Mouse (Mus musculus) midbrain, postnatal 0 days (tissue): Measurements from ENCODE around the gene Hectd3. TPM values are rescaled to one million over a fixed set of nuclear protein-coding genes. Genes with fewer than 3 reads are reported as not detected.

Source experiments
- ATAC-seq: fragments of 200-750 bp; cut with Nextera tagmentation; 2 replicates; pipeline ENCODE4 v1.8.0; 2017; ENCODE audit warnings: moderate number of reproducible peaks, mild to moderate bottlenecking, moderate TSS enrichment, moderate library complexity; ENCODE audit not compliant: low FRiP score
- DNase-seq: peaks from one replicate; pipeline ENCODE4 v3.0.0-alpha.2; 2015; ENCODE audit warnings: low spot score
- H3K27ac ChIP-seq: fragments of 300-500 bp; sonication (generic); 2 replicates; pipeline ENCODE4 v1.5.1; 2014; ENCODE audit warnings: low read depth, mild to moderate bottlenecking, low read length, mixed read lengths
- H3K27me3 ChIP-seq: fragments of 300-500 bp; sonication (generic); 2 replicates; pipeline ENCODE4 v1.6.1; 2014; ENCODE audit warnings: low read length, control low read depth, mixed read lengths; ENCODE audit not compliant: insufficient read depth
- H3K36me3 ChIP-seq: fragments of 300-500 bp; sonication (generic); 2 replicates; pipeline ENCODE4 v1.6.1; 2014; ENCODE audit warnings: low read length, control low read depth, mixed read lengths; ENCODE audit not compliant: insufficient read depth
- H3K4me1 ChIP-seq: fragments of 300-500 bp; sonication (generic); 2 replicates; pipeline ENCODE4 v1.6.1; 2014; ENCODE audit warnings: mild to moderate bottlenecking, control low read depth, antibody characterized with exemption, low read length, mixed read lengths; ENCODE audit not compliant: insufficient read depth
- H3K4me2 ChIP-seq: fragments of 300-500 bp; sonication (generic); 2 replicates; pipeline ENCODE4 v1.6.1; 2014; ENCODE audit warnings: low read depth, mild to moderate bottlenecking, low read length, mixed read lengths; ENCODE audit not compliant: poor library complexity, severe bottlenecking
- H3K4me3 ChIP-seq: fragments of 300-500 bp; sonication (generic); 2 replicates; pipeline ENCODE4 v1.5.1; 2014; ENCODE audit warnings: low read depth, mild to moderate bottlenecking, low read length, moderate library complexity
- H3K9ac ChIP-seq: fragments of 300-500 bp; sonication (generic); replicated peaks from 2 replicates; pipeline ENCODE4 v1.6.1; 2014; ENCODE audit warnings: mild to moderate bottlenecking, low read length, moderate library complexity, mixed read lengths; ENCODE audit not compliant: poor library complexity, severe bottlenecking
- H3K9me3 ChIP-seq: fragments of 300-500 bp; sonication (generic); 2 replicates; pipeline ENCODE4 v1.6.1; 2016; ENCODE audit warnings: low read length, control low read depth
- CTCF ChIP-seq: IDR thresholded peaks from 2 replicates; pipeline ENCODE4 v1.5.1; 2016; ENCODE audit warnings: antibody characterized with exemption, mild to moderate bottlenecking
- WGBS: fragments of 180-500 bp; shearing (Covaris S2); extraction: QIAGEN DNeasy Blood & Tissue Kit; methylation state at CpG from one replicate; pipeline ENCODE4 v1.1.7; 2014; 5-methylcytosine and 5-hydroxymethylcytosine counted together
- polyA plus RNA-seq: library from polyadenylated mRNA; unstranded; fragments of >200 nt; fragmentation: Nextera tagmentation; extraction: Ambion mirVana; gene quantifications from 2 replicates; pipeline ENCODE4 v1.2.1, GENCODE M21; 2015
- total RNA-seq: library from RNA; depleted of rRNA; stranded (reverse); fragments of >200 nt; gene quantifications from 2 replicates; pipeline ENCODE4 v1.2.3, GENCODE M21; 2014

The Hectd3 gene
- total and polyA plus RNA-seq, 2 experiments from 2014 or later = 20.2 to 45.5 TPM

DNA sequence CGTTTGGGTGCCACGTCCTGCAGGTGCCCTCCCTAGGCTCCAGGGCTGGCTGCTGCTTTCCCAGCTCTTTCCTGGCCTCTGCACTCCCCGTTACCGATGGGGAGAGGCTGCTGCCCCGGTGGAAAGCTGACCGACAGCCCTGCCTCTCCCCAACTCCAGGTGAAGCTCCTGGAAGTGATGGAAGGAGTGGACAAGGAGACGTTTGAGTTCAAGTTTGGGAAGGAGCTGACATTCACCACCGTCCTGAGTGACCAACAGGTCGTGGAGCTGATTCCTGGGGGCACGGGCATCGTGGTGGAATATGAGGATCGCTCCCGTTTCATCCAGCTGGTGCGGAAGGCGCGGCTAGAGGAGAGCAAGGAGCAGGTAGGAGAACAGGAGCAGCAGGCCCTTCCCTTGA, 6.8 kb downstream of the Hectd3 start:
- Histone ChIP-seq H3K9me3 (no peaks in the 10 kb centered on the region), H3K9ac (no peak overlapping the region), H3K4me1 (no peaks in the 10 kb centered on the region), H3K27ac (no peak overlapping the region), H3K4me3 (no peak overlapping the region), H3K27me3 (no peaks in the 10 kb centered on the region), H3K4me2 (no peak overlapping the region), H3K36me3 (peaks cover 62% of the 10 kb centered on the region)
- 91% methylated on average over 16 of the region's 16 CpGs for WGBS
- no peak for TF ChIP-seq CTCF
- DNase-seq = no peak
- ATAC-seq = no peak

DNA sequence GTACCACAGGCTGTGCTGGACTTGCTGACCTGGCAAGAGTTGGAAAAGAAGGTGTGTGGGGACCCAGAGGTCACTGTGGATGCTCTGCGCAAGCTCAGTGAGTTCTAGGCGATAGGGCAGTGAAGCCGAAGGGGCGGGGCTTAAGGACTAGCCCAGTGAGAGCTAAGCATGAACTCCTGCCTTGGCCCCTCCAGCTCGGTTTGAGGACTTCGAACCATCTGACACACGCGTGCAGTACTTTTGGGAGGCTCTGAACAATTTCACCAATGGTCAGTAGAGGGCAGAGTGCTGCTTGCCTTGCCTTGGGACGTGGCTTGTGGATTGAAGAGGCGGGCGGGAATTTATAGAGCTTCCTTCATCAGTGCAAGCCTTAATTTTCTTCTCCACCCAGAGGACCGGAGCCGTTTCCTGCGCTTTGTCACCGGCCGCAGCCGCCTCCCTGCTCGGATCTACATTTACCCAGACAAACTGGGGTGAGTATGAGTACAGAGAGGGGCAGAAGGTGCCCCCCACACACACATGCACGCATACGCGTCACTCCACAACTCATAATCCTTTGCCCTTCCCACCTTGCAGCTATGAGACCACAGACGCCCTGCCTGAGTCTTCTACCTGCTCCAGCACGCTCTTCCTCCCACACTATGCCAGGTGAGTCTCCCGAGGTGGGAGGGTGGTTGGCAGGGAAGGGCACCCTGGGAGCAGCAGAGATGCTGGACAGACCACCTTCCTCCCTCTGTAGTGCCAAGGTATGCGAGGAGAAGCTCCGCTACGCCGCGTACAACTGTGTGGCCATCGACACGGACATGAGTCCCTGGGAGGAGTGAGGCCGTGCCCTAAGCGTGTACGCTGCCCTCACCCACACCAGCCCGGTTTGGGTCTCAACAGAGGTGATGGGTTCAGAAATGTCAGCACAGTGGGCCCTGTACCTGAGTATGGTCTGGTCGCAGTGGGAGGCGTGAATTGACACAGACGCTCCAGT, 7.7 kb downstream of the Hectd3 start:
- TF ChIP-seq CTCF = peak; percentile 80

GRCm38 (mm10) chr4:117004649-117005048, 9.5 kb downstream of the Hectd3 start:
- H3K27ac ChIP-seq = no peak overlapping the region
- no peak overlapping the region for H3K4me3 ChIP-seq
- no peaks in the 10 kb centered on the region for H3K27me3 ChIP-seq
- DNase-seq (no peak), ATAC-seq (no peak)
- peaks cover 49% of the 10 kb centered on the region for H3K36me3 ChIP-seq
- H3K9ac ChIP-seq = no peak overlapping the region
- H3K4me1 ChIP-seq = no peaks in the 10 kb centered on the region
- no peaks in the 10 kb centered on the region for H3K9me3 ChIP-seq
- no peak overlapping the region for H3K4me2 ChIP-seq
- 87% methylated on average over 4 of the region's 4 CpGs for WGBS
- no peak for TF ChIP-seq CTCF

More for the DNA sequence above, 7.7 kb downstream of the Hectd3 start:
- Histone ChIP-seq H3K4me3 (no peak overlapping the region), H3K9ac (no peak overlapping the region), H3K4me2 (no peak overlapping the region), H3K9me3 (no peaks in the 10 kb centered on the region), H3K4me1 (no peaks in the 10 kb centered on the region), H3K36me3 (peaks cover 62% of the 10 kb centered on the region), H3K27ac (no peak overlapping the region), H3K27me3 (no peaks in the 10 kb centered on the region)
- ATAC-seq = no peak; the same call in 1 of the 2 replicates
- DNase-seq = peak; percentile 84
- WGBS = 58% methylated on average over 38 of the region's 38 CpGs

- Histone ChIP-seq H3K27ac (no peak overlapping the region), H3K4me2 (no peak overlapping the region), H3K27me3 (no peaks in the 10 kb centered on the region), H3K9ac (no peak overlapping the region), H3K9me3 (no peaks in the 10 kb centered on the region), H3K4me1 (no peaks in the 10 kb centered on the region), H3K36me3 (peaks cover 38% of the 10 kb centered on the region), H3K4me3 (no peak overlapping the region)
- TF ChIP-seq CTCF = 0 out of 2 replicates have a peak, but pooled peaks have one; percentile 5
- 74% methylated on average over 7 of the region's 7 CpGs for WGBS
- no peak for DNase-seq
- ATAC-seq = no peak
Observed at GRCm38 (mm10) chr4:117005611-117006400, 10.7 kb downstream of the Hectd3 start.

DNA sequence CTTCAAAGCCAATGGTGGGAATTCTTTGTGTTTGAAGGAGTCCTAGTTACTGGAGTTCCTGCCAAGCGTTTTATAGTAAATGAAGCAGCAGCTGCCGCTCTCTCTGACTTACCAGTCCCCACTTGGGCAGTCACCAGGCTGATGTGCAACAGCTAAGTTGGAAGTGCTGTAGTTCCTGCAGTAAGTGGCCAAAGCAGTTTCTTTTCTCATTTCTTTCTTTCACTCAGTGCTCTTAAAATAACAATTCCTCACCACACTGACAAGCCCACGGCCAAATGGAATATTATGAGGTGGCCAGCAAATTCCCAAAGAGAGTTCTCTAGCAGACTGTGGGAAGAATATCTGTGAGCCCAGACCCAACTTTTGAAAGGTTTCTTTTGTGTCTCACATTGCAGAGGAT, 11.9 kb downstream of the Hectd3 start:
- Histone ChIP-seq H3K36me3 (peaks cover 27% of the 10 kb centered on the region), H3K27me3 (no peaks in the 10 kb centered on the region)
- ATAC-seq = no peak

More for the DNA sequence above, 11.9 kb downstream of the Hectd3 start:
- no peaks in the 10 kb centered on the region for H3K4me1 ChIP-seq
- H3K4me2 ChIP-seq = no peak overlapping the region
- no peak overlapping the region for H3K9ac ChIP-seq
- H3K9me3 ChIP-seq = no peaks in the 10 kb centered on the region
- H3K4me3 ChIP-seq = no peak overlapping the region
- WGBS = 66% methylated on average over 3 of the region's 3 CpGs
- peak; percentile 34 for DNase-seq
- no peak overlapping the region for H3K27ac ChIP-seq
- TF ChIP-seq CTCF = no peak
